Mouse (Mus musculus) thymus, postnatal 0 days (tissue): ENCODE data around the gene Cpn2. TPM values are rescaled to one million over a fixed set of nuclear protein-coding genes. Genes with fewer than 3 reads are reported as not detected.

ENCODE experiments used
- DNase-seq: peaks from one replicate; pipeline ENCODE4 v3.0.0-alpha.2; 2015; ENCODE audit warnings: low spot score
- polyA plus RNA-seq: library from polyadenylated mRNA; unstranded; fragments of >200 nt; fragmentation: Nextera tagmentation; extraction: Ambion mirVana; gene quantifications from 2 replicates; pipeline ENCODE4 v1.2.1, GENCODE M21; 2015

Cpn2 gene
- polyA plus RNA-seq, 1 experiment from 2014 or later = not detected

DNA sequence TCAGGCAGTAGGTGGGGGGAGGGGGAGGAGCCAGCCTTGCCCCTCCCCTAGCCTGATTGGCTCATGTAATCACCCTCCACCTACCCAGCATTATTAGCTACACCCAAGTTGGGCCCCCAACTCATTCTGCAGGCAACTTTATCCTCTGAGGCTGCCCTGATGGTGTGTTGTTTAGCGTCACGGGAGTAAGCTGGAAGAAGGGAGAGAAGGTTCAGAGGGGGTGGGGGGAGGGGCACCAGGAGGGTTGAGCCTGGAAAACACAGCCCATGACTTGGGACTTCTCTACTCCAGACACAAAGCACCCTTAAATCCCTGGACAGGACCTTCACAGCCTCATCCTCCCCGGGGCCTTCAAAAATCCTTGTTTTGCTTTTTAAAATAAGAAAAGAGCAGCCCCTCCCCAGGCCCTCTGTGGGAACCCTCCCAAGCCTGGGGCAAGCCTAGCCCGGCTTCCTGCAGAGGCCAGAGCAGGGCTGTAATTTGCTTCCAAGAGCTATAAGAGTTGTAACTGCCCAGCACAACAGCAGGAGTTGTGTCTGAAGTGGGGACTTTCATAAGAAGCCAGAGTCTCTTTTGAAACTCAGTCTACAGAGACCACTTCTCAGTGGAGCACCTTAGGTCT lies 13.5 kb upstream of the Cpn2 start:
- DNase-seq = no peak

DNA sequence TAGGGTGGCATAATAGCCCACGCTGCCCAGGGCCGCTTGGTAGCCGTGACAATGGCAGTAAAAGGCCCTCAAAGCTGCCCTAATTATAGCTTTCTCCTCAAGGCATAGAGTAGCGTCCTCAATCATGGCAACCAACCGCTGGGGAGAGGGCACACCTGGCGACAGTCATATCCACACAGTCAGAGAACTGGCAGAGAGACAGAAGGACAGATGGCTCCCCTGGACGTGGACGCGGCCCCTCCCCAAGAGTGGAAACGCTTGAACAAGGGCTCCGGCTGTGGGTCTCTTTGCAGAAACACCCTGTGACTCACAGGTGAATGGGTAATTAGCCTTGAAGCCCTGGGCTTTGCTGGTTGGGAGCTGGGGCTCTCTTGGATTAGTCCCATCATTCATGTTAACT lies 11.1 kb upstream of the Cpn2 start:
- DNase-seq = no peak

DNA sequence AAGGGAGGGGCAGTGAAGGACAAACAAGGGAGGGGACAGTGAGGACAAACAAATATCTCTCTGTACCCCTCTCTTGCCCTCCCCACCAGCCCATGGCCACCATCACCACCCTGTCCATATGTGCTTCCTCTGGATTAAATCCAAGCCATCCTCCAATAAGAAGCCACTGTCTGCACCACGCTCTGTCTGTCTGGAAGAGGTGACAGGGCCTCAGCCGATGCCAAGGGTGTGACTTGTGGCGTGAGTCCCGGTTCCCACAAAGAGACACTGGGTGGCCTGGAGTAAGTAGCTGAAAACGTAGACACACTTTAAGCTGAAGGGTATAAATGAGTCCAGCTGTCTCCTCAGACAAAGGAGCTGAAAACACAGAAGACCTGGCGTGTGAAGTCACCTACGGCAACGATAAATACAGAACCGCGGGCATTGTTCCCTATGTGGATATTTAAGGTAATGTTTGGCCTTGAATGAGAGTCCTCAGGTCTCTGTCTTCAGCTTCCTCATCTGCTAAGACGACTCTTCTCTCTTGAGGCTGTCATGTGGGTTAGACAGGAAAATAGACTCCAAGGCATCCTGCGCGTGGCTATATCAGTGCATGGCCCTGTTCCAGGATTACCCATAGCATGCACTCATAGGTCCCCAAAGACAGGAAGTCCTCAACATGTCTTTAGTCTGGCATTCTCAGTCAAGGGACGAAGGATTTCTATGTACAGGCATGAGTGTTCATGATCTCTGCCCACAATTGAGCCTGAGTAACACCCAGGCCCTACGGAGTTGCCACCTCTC lies 8.4 kb upstream of the Cpn2 start:
- DNase-seq = no peak

DNA sequence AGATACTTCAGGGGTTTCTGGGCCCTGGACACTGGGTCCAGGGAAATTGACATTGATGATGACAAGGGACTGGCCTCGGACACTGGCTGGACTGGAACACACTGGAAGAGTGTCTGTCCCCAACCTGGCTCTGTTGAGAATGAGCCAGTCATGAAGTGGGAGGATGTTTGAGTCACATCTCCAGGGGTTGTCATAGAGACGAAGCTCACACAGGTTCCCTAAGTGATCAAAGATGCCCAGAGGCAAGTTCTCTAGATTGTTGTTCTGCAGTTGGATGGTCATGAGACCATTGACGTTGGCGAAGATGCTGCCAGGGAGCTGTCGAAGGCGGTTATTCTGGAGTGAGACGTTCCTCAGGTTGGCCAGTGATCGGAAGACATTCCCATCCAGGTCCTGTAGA lies 5.8 kb upstream of the Cpn2 start:
- DNase-seq = no peak

DNA sequence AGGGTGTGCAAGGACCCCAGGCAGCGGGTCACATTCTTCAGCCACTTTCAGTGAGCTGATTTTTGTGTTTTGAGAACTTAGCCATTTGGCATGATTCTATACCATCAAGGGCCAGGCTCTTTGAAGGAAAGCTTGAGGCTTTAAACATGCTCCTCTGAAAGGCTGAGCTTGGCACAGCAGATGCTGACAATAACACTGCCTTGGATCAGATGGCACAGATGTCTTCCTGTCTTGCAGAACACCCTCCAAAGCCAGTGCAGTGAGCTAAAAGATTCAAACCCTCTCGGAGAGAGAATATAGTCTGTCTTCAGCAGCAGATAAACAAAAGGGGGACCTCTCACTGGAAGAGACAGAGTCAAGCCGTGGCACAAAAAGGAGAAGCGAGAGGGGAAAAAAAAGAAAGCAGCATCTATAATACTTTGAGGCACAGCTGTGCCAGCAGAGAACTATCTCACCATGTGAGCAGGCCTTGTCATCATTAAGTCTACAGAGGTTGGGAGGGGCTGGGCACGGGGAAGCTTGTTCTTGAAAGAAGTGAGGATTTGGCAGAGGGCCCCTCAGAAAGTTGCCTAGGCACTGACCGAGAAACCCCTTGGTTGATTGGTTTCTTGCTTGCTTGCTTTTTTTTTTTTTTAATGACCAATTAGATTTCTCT lies 4.8 kb upstream of the Cpn2 start:
- DNase-seq = peak; percentile 43

DNA sequence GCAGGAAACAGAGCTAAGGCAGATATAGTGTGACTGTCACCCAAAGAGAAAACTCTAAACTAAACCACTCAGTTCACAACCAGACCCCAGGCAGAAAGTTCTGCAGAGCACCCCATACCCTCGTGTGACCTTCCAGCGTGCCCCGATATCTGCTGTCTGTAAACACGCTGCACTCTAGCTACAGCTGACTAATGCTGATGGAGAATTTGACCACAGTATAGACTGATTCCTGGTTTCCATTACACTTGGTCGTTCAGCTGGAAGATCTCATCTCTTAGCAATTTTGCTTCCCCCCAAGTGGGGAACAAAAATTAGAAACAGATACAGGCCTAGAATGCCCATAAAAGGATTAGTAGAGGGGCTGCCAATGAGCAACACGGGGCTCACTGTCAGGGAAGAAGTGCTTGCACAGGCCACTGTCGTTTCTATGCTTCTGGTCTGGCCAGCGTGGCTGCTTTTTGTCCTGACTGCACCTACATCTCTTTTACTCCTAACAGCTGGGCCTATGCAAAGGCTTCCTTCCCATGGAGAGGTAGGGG lies 4.0 kb upstream of the Cpn2 start:
- no peak for DNase-seq

DNA sequence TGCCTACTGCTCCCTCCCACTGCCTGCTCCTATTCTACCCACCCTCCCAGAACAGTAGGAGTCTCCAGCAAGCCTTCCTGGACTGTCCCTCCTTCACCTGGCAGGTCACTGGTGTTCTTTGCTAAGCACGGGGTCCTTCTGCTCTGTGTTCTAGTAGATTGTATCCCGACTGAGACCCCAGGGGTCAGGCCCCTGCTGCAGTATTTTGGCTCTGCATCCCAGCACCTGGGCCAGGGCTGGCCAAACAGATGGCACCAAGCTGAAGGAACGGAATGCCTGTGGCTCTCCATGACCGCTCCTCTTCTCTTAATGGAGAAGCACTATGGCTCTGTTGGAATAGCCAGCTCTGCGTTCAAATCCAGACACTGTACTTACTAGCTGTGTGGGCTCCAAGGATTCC lies 738 bp downstream of the Cpn2 start:
- no peak for DNase-seq

DNA sequence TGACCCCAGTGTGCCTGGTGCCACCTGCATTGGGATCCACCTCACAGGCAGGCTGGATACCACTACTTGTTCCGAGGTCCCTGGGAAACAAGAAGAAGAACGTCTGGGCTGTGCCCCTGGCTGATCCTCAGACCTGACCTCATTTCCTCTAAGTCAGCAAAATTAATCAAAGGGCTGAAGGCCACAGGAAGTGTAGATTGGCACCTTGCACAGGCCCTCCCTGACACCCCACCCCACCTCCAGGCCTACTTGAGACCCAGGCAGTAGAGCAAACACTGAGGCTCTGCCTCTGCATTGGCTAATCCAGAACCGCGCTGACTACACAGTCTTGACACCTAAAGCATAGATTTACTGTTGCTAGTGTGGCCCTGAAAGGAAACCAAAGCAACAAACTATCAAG lies 1.7 kb downstream of the Cpn2 start:
- DNase-seq = no peak

DNA sequence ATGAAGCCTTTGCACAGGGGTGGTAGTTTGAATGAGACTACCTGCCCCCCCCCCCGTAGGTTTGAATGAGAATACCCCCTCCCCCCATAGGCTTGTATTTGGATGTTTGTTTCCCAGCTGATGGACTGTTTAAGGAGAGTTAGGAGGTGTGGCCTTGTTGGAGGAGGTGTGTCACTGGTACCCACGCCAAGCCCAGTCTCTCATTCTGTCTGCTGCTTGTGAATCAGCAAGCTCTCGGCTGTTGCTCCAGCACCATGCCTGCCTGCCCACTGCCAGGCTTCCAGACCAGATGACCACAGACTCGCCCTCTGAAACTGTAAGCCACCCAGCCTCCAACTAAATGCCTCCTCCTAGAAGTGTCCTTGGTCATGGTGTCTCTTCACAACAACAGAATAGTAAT lies 4.1 kb downstream of the Cpn2 start:
- no peak for DNase-seq

DNA sequence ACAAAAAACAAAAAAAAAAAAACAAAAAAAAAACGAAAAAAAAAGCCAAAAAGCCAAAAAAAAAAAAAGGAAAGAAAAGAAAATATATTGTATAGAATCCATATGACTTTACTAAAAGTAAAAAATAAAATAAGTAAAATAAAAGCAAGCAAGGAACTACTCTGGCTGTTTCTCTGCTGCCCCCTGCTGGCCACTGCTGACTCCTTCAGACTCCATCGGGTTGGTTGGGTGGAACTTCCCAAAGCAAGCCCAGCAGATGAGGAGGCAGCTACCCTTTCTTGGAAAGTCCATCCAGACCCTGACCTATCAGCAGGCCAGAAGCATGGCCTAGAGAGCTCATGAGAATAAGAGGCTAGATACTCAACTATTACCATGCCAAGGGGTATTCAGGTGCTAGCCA lies 4.6 kb downstream of the Cpn2 start:
- peak; percentile 75 for DNase-seq

DNA sequence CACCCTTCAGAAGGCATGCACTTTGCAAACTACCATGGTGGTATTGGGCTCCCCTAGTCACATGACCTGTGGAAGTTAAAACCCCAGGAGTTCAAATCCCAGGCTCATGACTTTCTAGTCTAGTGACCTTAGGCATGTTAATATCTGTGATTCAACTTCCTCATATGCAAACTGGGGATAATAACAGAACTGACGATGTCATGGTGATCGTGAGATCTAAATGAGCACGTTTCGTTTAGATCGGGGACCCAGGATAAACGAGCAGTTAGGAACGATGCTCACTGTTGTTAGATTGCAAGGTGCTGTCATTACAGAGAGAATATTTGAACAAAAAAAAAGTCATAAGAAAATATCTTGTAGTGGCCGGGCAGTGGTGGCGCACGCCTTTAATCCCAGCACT lies 5.1 kb downstream of the Cpn2 start:
- DNase-seq = no peak

DNA sequence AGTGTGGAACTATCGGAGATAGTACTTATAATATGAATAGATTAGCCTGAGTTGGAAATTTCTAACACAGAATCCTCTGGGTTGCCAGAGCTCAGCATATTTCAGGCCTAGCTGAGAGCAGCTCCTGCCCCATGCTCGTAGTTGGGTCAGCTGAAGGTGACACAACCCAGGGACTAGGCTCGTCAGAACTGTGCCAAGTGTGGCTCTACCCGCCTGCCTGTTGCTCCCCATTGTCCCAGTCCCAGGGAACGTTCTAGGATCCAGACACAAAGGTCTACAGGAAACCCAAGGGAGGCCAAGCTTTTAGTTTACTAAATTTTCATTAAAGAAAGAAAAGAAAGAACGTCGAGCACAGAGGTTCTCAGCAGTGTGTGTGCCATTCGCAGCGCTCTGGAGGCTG lies 6.0 kb downstream of the Cpn2 start:
- no peak for DNase-seq

DNA sequence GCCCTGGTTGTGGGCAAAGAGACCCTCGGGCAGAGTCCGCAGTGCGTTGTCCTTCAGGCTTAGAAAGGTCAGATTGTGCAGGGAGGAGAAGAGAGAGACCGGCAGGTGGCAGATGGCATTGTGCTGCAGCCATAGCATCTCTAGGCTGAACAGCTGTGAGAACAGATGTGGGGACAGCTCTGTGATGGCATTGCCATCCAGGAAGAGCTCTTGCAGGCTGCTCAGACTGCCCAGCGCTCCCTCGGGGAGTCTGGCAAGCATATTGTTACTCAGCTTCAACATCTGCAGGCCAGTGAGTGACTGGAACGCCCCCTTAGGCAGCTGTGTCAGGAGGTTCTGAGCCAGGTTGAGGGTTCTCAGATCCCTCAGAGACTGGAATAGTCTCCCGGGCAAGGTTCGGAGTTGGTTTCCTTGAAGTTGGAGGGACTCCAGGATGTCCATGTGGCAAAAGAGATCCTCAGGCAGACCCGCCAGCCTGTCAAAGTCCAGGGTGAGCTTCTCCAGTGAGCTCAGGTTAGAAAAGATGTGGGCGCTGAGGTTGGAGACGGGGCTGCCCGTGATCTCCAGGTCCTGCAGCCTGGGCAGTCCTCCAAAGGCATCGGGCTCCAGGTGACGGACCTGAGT lies 7.2 kb downstream of the Cpn2 start:
- DNase-seq = no peak

DNA sequence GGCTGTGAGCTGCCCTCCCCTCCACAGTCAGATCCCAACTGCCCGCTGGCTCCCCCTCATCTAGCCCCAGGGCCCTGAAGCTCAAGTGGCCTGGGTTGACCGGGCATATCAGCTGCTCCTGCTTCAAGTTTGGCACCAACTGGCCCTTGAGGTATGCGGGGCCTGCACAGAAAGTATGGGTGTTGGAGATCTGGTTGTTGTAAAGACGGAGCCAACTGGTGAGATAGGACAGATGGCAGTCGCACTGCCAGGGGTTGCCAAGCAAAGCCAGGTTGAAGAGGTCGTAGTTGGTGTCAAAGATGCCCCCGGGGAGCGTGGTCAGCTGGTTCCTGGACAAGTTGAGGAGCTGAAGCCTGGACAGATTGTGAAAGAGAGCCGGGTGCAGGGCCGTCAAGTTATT lies 7.9 kb downstream of the Cpn2 start:
- no peak for DNase-seq

DNA sequence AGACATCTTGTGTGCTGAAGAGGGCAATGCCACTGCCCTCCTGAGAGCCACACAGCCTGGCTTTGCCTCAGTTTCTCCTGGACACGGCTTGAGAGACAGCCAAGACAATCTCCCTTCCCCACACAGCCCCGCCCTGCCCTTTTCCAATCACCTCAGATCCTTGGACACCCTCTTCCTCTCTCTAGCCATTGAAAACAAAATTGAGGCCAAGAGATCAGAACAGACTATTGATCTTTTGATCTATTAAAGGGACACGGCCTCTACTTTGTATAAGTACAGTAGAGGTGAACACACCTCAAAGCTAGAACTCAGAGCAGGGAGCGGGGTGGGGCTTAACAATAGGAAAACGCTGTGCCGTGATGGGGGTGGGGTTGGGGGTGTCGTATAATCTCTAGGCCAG lies 8.9 kb downstream of the Cpn2 start:
- no peak for DNase-seq

DNA sequence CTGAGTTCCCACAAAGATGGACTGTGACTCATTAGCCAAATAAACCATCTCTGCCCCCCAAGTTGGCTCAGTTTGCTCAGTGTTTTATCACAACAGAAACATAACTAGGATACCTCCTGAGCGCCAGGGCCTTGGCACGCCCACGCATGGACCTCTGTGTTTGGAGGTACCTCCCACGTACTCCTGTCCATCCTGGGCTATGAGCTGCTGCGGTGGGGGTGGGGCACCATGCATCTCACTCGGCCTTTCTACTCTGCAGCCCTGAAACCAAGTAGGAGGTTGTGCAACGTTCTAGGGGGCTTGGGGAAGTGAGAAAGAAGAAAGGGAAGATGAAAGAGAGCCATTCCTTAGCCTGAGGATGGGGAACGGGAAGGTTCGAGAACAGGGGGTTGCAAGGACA lies 9.6 kb downstream of the Cpn2 start:
- DNase-seq = no peak

DNA sequence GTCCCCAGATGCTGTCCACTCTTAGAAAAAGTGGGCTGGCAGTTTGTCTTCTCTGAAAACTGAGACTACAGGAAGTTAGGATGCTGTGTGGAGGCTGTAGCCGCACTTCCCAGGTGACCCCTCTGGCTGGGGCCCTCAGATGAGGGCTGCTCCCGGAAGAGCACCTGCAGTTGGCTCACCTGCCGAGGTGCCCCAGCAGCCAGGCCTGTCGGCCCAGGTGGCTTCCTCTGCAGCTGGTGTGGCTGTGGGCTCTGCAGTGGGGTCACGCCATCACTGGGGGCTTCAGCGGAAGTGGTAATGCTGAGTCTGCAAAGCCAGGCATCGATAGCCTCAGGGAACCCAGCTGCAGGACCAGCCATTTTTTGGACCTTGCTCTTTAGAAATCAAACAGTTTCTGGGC lies 12.2 kb downstream of the Cpn2 start:
- peak; percentile 75 for DNase-seq

DNA sequence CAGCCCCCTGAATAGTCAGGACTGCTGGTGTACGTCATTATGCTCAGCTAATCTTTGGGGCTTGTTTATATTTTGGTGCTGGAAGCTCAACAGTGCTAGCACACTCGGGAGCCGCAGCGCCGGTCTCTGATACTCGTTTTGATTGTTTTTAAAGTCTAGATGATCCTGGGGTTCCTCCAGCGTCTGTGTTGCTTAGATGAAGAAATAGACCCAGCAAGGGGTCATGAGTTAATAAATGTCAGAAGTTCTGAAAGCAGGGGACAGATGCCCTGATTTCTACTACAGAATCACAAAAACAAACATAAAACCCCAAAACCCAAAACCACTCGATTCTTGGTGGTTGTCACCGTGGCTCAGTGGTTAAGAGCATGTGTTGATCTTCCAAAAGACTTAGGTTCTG lies 13.4 kb downstream of the Cpn2 start:
- DNase-seq = no peak

DNA sequence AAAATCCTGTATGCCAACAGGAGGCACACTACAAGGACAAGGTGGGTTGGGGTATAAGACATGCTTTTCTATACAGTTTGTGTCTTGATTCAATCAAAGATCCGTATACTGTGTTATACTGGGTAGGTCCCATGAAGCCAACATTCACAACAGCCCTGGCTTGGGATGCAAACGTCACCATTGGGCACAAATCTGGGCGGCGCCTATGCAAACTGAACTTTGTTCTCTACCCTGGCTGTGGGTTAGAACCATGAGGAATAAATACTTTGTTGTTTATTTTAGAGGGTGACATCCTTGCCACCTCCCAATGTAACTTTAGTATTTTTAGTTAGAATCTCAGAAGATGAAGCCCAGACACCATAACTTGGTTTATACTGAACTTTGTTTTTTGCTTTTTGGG lies 13.9 kb downstream of the Cpn2 start:
- DNase-seq = no peak

DNA sequence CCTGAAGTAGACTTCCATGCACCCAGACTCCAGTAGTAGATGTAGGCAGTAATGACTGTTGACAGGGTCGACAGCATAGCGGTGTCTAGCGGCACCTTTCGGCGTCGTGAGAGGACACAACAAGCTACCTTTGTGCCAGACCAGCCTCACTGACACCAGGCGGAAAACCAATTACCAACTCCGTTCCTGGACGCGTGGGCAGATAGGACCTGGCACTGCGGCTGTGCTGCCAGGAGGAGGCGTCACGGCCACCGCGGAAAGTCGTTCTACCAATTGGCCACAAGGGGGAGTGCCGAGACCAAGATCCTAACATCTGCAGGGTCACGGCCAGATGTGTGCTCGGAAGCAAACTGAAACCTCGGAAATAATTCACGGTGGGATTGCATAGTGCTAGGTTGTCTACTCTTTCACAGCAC lies 15.3 kb downstream of the Cpn2 start:
- peak; percentile 88 for DNase-seq

DNA sequence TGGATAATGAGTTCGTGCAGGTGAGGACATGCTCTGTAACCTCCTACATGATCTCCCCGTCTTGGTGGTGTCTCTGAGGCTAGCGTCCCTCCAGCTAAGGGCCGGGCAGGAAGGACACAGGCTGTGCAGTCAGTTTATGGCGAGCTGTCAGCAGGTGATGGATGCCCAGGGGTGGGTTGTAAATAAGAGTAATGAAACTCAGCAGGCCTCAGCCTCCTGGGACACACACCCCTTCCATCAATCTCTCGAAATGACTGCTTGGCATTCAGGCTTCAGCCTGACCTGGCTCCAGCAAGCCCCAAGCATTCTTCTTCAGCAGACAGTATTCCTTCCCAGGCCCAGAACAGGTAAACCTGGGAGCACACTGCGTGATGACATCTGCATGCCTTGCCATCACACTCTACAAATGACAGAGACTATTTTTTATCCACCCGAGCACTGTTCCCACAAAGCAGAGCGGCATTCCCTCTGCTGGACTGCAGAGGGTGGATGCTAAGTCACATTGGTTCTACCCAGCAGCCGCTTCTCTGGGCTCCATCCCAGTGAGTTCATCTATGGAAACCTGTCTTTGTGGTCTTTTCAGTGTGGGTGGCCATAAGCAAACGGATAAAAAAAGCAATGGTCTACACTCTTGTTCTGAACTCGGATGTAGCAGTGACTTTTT lies 23.1 kb downstream of the Cpn2 start:
- DNase-seq = no peak

DNA sequence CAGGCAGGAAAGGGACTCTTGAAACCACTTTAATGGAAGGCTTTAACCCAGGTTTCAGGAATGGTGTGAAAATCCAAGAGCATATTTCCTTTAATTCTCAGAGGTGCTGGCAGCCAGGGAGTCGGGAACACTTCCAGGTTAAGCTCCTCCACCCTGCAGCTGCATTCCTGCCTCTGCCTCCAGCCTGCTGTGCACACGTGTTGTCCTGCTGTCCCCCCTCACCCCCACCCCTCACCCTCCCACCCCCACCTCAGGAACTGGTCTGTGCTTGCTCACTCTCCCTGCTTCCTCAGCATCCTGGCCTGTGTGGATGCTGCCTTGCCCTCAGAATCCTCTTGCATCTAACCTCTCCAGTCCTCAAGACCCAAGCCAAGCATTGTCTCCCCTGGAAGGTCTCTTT lies 25.7 kb downstream of the Cpn2 start:
- DNase-seq = no peak
